Mouse (Mus musculus) E14TG2a.4 (cell line): ENCODE measurements around the gene Lmnb2.

Source experiments
- CTCF ChIP-seq: conservative IDR thresholded peaks from 2 replicates; pipeline ENCODE4 v1.5.1; 2014; ENCODE audit warnings: low read length
- NANOG ChIP-seq: IDR thresholded peaks from 2 replicates; pipeline ENCODE4 v1.6.1; 2014; ENCODE audit warnings: borderline replicate concordance, low read length, mixed read lengths

DNA sequence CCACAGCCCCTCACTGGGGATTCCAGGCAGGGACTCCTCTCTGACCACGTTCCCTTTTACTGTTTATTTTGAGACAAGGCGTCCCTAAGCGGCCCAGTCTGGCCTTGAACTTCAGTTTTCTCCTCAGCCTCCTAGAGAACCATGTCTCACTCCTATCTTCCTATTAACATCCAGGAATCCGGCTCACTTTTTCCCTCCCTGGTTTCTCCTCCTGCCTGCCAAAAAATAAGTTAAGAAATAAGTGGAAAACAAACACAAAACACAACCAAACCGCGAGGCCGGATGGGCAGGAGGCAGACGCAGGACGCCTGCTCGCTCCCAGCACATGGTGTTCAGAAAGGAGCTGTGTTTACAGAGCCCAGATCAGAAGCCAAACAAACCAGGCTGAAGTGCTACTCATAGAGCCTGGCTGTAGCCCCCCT, 44.0 kb upstream of the Lmnb2 start:
- TF ChIP-seq CTCF (no peak), NANOG (no peak)
